Mouse (Mus musculus) lung, adult 10 weeks (tissue): ENCODE results near the gene Shank1. TPM values are rescaled to one million over a fixed set of nuclear protein-coding genes. Genes with fewer than 3 reads are reported as not detected.

Source experiments
- polyA plus RNA-seq: library from polyadenylated mRNA; stranded (reverse); fragments of 350-450 nt; fragmentation: Illumina TruSeq; extraction: RNeasy Lipid Tissue Mini Kit (QIAGEN cat#74804); gene quantifications from one replicate; pipeline ENCODE4 v1.2.3, GENCODE M21; 2014; ENCODE audit warnings: low read depth, low replicate concordance; ENCODE audit not compliant: insufficient read depth

Shank1 gene
- 0.14 TPM for polyA plus RNA-seq

DNA sequence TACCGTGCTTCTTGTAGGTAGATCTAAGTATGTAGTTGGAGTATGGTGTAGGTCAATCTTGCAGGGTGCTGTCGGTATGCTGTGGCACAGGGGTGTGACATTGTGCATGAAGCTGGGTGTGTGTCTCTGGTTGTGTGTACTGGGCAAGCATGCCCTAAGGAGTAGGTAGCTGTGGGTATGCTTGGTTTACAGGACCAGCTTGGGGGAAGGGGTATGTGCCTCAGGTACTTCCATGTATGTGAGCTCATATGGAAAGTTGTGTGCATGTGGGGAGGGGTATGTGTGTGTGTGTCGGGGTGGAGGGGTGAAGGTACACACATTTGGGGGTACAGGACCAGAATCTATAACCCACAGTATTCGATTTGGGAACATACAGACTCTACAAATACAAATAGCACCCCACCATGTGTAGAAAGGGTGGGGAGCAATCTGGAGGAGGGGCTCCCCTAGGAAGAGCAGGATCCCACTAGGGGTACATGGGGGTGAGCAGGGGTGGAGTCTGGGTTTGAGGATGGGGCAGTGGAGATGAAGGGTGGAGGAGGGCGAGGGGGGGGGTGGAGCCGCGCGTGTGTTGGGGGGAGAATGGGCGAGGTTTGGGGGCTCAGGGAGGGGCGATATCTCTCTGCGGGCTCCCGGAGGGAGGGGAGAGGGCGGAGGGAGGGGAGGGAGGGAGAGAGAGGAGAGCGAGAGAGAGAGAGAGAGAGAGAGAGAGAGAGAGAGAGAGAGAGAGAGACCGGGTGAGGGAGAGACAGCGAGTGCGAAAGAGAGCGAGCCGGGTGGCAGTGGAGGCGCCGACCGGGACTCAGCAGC is at the start of gene Shank1:
Gene Shank1 (plus strand): TSS at position 779 of the 810 bp plus-strand sequence.

DNA sequence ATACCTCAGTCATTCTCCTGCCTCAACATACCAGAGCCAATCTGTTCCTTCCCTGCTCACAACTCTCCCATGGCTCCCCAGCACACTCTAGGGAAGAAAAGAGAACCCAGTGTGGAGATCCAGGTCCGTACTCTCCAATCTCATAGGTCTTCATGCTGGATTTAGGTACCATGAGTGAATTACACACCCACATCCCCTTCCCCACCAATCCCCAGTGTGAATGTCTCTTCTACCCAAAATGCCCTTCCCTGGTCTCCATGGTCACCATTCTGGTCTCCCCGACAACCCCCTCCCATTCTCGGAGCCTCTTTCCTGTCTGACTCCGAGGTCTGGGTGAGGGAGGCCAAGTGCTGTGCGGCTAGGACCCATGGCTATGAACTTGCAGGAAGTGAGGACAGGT is 48.9 kb upstream of the Shank1 start, which contains the start of gene Gm15517:
Gene Gm15517 (plus strand): TSS at position 301 of the 400 bp plus-strand sequence.

DNA sequence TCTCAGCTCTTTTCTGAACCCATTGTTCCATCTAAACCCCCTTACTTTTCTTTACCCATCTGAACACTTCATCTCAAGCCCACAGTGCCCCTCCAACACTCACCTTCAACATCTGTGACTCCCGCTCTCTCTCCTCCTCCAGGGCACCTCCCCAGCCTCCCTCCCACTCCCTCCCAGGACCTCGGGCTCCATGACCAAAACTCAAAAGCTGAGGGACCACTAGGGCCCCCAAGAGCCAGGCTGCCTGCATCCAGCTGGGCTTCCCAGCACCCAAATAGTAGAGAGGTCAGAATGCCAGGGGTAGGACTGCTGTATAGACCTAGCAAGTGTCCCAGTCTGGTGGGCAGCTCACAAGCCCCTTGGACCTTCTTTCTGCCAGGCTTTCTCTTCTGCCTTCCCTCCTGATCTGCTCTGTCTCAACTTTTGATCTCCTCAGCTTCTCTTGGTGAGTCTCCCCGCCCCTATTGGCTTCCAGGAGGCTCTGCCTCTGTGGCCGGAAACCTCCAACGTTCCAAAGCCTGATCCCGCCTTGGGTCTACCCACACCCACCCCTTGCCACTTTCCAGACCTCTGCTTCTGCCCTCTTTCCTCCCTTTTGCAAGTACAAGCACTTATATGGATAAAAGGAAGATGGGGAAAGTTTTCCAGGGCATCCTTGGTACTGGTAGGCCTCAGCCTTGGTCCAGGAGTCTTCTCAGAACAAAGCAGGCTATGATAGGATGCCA is 3.4 kb upstream of the Shank1 start, which contains the start of gene Clec11a:
Gene Clec11a (minus strand): TSS at position 387 of the 725 bp plus-strand sequence.

DNA sequence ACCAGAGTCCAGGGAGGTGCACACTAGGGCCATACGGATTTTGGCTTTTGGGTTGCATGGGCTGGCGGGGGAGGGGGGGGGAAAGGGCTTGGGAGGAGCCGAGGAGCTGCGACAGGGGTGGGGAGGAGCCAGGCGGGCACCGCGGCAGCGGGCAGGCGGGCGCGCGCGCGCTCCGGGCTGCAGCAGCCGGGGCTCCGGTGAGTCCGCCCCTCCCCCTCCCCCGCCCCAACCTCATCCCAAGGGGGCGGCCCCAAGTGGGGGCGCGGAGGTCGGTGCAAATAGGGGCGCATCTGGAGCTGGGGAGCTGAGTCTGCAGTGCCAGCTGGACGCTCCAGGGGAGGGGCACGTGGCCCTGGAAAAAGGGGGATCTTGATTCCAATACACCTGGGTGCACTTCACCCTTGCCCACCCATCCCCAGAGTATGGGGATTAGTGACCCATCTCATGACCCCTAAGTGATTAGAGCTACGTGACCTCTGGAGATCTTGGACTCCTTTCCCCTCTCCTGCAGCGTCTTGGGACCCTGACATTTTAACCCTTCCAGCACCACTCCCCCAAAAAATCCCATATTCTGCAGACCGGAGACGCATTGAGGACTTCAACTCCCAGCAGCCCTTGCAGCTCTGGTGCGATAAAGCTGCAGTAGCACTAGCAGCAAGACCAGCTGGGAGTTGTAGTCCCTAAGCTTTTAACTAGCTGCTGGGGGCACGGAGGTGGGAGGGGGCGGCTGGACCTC is 74.1 kb downstream of the Shank1 start, which contains the start of gene Syt3:
Gene Syt3 (plus strand): TSS at position 123 of the 736 bp plus-strand sequence.

DNA sequence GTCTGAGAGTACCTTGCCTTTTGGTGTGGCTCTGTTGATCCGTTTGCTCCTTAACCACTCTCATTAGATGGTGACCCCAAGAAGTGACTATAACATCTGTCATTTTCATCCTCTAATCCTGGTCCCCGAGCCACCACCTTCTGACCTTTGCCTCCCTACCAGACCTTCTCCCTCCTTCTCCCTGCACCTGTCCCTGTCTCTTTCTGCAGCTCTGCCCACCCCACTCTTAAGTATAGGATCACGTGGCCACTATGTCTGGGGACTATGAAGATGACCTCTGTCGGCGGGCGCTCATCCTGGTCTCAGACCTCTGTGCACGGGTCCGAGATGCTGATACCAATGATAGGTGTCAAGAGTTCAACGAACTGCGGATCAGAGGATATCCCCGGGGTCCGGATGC is 75.7 kb downstream of the Shank1 start, which contains the start of gene 1700008O03Rik:
Gene 1700008O03Rik (minus strand): TSS at position 101 of the 400 bp plus-strand sequence.

Other genes starting within 250 kb of the Shank1 start
- gene Klk1b21, start 207.9 kb upstream of the Shank1 start, polyA plus RNA-seq, result not detected
- not detected for gene Klk1b22, start 197.6 kb upstream of the Shank1 start, polyA plus RNA-seq
- not detected for gene Klk1b16, start 173.5 kb upstream of the Shank1 start, polyA plus RNA-seq
- gene Klk1b24, start 122.0 kb upstream of the Shank1 start, polyA plus RNA-seq, result not detected
- not detected for gene Klk1b3, start 112.1 kb upstream of the Shank1 start, polyA plus RNA-seq
- gene Klk1b4, start 102.8 kb upstream of the Shank1 start, polyA plus RNA-seq, result not detected
- gene Klk1b5, start 94.3 kb upstream of the Shank1 start, polyA plus RNA-seq, result not detected
- gene Klk1, start 84.9 kb upstream of the Shank1 start, polyA plus RNA-seq, result 1.4 TPM
- gene Gm36864, start 74.1 kb upstream of the Shank1 start, polyA plus RNA-seq, result not detected
- 0.31 TPM for gene 1700028J19Rik, start 63.6 kb upstream of the Shank1 start, polyA plus RNA-seq
- 13.5 TPM for gene 2410002F23Rik, start 63.5 kb upstream of the Shank1 start, polyA plus RNA-seq
- not detected for gene Acp4, start 52.9 kb upstream of the Shank1 start, polyA plus RNA-seq
- not detected for gene Gm15517, start 48.8 kb upstream of the Shank1 start, polyA plus RNA-seq
- gene Clec11a, start 3.4 kb upstream of the Shank1 start, polyA plus RNA-seq, result 3.6 TPM
- gene Syt3, start 73.8 kb downstream of the Shank1 start, polyA plus RNA-seq, result 1.0 TPM
- gene 1700008O03Rik, start 75.6 kb downstream of the Shank1 start, polyA plus RNA-seq, result 0.41 TPM
- gene Lrrc4b, start 118.8 kb downstream of the Shank1 start, polyA plus RNA-seq, result 0.48 TPM
- gene Aspdh, start 155.1 kb downstream of the Shank1 start, polyA plus RNA-seq, result not detected
- gene Josd2, start 157.7 kb downstream of the Shank1 start, polyA plus RNA-seq, result 66.0 TPM
- gene Emc10, start 186.3 kb downstream of the Shank1 start, polyA plus RNA-seq, result 83.9 TPM
- 2.5 TPM for gene Fam71e1, start 186.3 kb downstream of the Shank1 start, polyA plus RNA-seq
- gene Mybpc2, start 214.4 kb downstream of the Shank1 start, polyA plus RNA-seq, result 0.92 TPM
- 10.6 TPM for gene Spib, start 221.8 kb downstream of the Shank1 start, polyA plus RNA-seq
- gene Pold1, start 238.6 kb downstream of the Shank1 start, polyA plus RNA-seq, result 16.2 TPM
- gene Nr1h2, start 243.7 kb downstream of the Shank1 start, polyA plus RNA-seq, result 56.8 TPM